Mouse (Mus musculus): ENCODE measurements at regions not wholly inside any gene's neighbourhood (a gene's known extent, or its start where the extent isn't known, plus 50 kb on each side); places are given as distances from the start of the nearest gene placed in this dataset.
A peak's percentile ranks its signal among the peaks of the same experiment; 100 is the strongest.

DNA sequence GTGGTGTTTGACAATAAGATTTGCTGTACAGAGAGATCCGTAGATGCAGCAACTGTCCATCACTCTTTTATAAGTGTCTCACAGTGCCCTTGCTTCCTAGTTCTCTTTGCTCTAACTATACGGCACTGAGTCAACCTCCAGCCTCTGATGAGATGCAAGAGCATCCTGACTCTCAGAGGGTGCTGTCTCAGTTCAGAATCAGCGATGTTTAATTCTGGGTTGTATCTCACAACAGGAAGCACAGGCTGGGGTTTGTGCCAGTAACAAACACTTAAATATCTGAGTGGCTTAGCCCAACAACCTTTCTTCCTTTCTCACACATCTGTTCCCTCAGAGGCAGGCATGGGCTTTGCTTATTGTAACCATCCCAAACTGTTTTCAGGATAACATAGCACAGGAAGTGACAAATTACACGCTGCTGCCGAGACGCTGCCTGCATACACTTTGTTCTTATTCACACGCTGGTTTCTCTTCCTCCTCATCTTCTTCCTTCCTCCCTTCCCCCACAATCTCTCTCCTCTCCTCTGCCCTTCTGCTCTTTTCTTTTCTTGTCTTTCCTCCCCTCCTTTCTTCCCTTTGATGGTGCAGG lies 163.3 kb upstream of the Dmrta1 start:
- Histone ChIP-seq H3K27ac (peak overlapping the region; percentile 77), H3K79me2 (ENCODE audit: inconsistent target) (no peaks in the 10 kb centered on the region), H3K4me3 (ENCODE audit: inconsistent target) (no peak overlapping the region), H3K36me3 (ENCODE audit: inconsistent target) (no peaks in the 10 kb centered on the region)
- WGBS (ENCODE audit: missing documents): 13% methylated on average over 7 of the region's 7 CpGs

GRCm38 (mm10) chr4:89514981-89515380 lies 164.3 kb upstream of the Dmrta1 start:
- WGBS (ENCODE audit: missing documents): 16% methylated on average over 7 of the region's 7 CpGs
- H3K4me3 ChIP-seq (ENCODE audit: inconsistent target): no peak overlapping the region
- no peaks in the 10 kb centered on the region for H3K79me2 ChIP-seq (ENCODE audit: inconsistent target)
- peak overlapping the region; percentile 77 for H3K27ac ChIP-seq
- no peaks in the 10 kb centered on the region for H3K36me3 ChIP-seq (ENCODE audit: inconsistent target)

- Histone ChIP-seq H3K36me3 (ENCODE audit: inconsistent target) (no peaks in the 10 kb centered on the region), H3K4me3 (ENCODE audit: inconsistent target) (no peak overlapping the region), H3K79me2 (ENCODE audit: inconsistent target) (no peaks in the 10 kb centered on the region), H3K27ac (no peak overlapping the region)
- WGBS (ENCODE audit: missing documents): 92% methylated on average over 5 of the region's 5 CpGs
Observed at GRCm38 (mm10) chr4:89510593-89510992, 168.6 kb upstream of the Dmrta1 start.

DNA sequence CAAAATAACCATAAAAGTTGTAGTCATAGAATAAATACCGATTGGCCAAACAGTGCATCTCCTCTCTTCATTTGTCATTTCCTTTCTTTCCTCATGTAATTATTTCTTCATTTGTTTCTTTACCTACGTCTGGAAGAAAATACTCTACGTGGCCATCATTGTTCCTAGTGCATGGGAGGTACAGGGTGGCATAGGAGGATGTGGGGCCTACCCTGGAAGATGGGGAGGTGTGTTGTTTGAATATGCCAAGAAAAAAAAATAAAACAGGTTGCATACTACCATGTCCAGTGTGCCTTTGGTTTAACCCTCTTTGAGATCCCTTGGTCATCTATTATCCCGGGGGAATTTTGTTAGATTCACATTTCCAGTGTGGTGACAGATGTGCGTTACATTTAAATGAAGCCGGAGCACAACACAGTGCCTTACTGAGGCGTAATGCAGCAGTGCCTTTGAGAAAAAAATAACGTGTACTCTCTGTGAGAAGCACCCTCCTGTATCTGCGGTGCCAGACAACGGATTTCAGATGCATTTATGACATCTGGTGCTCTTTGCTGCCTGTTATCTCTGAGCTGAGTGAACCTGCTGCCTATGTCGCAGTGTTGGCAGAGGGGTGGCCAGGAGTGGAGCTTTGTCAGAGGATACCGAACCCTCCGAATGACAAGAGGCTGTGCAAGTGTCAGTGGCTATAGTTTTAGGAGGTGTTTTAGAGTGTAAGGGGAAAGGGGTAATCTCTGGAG lies 169.4 kb upstream of the Dmrta1 start:
- Histone ChIP-seq H3K36me3 (ENCODE audit: inconsistent target) (no peaks in the 10 kb centered on the region), H3K4me3 (ENCODE audit: inconsistent target) (no peak overlapping the region), H3K27ac (no peak overlapping the region), H3K79me2 (ENCODE audit: inconsistent target) (no peaks in the 10 kb centered on the region)
- WGBS (ENCODE audit: missing documents): 95% methylated on average over 13 of the region's 13 CpGs

DNA sequence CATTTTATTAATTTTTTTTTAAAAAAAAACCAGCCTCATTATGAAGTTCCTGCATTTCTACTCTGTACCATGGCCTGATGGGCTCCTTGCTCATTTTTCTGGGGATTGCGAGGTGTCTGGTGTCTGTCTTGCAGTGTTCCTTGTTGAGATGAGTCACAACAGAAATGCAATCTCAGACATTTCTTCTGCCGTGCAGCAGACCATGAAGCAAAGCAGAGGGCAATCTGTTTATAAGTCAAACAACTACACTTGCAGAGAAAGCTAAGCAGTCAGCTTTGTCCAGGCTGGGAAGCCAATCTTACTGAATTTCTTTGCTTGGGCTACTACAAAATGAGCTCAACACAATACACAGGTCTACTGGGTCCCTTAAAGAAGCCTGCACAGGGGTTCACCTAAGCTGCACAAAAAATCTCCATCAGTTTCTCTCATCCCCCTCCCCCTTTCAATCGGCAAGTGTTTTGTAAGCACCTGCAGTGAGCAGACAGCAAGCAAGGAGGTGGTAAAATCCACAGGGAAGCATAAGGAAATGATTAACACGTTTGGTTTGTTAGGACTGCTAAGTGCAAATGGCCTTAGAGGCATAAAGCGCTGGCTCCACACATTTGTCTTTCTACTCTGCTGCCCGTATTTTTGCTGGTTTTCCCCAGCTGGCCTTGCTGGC lies 171.0 kb upstream of the Dmrta1 start:
- H3K79me2 ChIP-seq (ENCODE audit: inconsistent target): no peaks in the 10 kb centered on the region
- no peak overlapping the region for H3K4me3 ChIP-seq (ENCODE audit: inconsistent target)
- H3K36me3 ChIP-seq (ENCODE audit: inconsistent target): no peaks in the 10 kb centered on the region
- peak overlapping the region; percentile 52 for H3K27ac ChIP-seq
- 57% methylated on average over 6 of the region's 6 CpGs for WGBS (ENCODE audit: missing documents)

DNA sequence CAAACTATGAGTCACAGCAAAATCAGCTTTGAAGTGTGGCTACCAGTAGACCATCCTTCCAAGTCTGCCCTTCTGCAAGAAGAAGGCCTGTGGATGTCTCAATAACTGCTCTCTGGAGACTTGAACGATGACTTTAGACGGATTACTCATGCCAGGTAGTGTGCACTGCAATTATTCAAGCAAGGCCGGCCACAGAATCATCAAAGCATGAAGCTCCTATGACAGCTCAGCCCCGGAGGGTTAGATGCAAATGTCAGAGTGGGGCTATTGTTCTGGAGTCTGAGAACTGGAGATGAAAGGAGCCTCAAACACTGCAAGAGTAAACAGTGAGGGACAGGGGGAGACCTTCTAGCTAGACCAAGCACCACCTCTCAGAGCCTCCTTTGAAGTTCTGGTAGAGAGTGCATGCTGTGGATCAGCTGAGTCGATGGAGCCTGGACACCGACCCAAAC lies 173.8 kb upstream of the Dmrta1 start:
- H3K27ac ChIP-seq: no peak overlapping the region
- H3K79me2 ChIP-seq (ENCODE audit: inconsistent target): no peaks in the 10 kb centered on the region
- H3K4me3 ChIP-seq (ENCODE audit: inconsistent target): no peak overlapping the region
- no peaks in the 10 kb centered on the region for H3K36me3 ChIP-seq (ENCODE audit: inconsistent target)
- WGBS (ENCODE audit: missing documents): 39% methylated on average over 6 of the region's 6 CpGs

GRCm38 (mm10) chr4:89500232-89500631 lies 179.0 kb upstream of the Dmrta1 start:
- Histone ChIP-seq H3K4me3 (ENCODE audit: inconsistent target) (no peak overlapping the region), H3K36me3 (ENCODE audit: inconsistent target) (no peaks in the 10 kb centered on the region), H3K27ac (no peak overlapping the region), H3K79me2 (ENCODE audit: inconsistent target) (no peaks in the 10 kb centered on the region)
- 76% methylated on average over 4 of the region's 4 CpGs for WGBS (ENCODE audit: missing documents)

DNA sequence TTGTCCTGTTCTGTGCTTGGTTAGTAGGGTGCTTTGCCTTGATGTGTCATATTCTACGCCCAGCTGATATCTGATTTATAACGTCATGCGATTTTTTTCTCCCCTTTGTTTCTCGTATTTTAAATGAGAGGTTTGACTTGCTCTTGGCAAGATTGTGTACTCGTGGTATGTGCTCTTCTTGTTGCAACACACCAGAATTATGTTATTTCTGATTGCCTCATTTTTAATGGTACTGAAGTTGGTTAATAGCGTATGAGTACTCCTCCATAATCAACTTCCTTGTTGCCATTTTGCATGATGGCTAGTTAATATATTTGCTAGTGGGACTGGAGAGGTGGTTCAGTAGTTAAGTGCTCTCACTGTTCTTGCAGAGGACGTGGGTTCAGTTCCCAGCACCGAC lies 180.1 kb upstream of the Cdkn2b start:
- Histone ChIP-seq H3K4me3 (ENCODE audit: inconsistent target) (no peak overlapping the region), H3K36me3 (ENCODE audit: inconsistent target) (no peaks in the 10 kb centered on the region), H3K27ac (no peak overlapping the region), H3K79me2 (ENCODE audit: inconsistent target) (no peaks in the 10 kb centered on the region)
- 81% methylated on average over 8 of the region's 8 CpGs for WGBS (ENCODE audit: missing documents)

- H3K36me3 ChIP-seq (ENCODE audit: inconsistent target): no peaks in the 10 kb centered on the region
- H3K4me3 ChIP-seq (ENCODE audit: inconsistent target): no peak overlapping the region
- WGBS (ENCODE audit: missing documents): 19% methylated on average over 4 of the region's 5 CpGs
- H3K79me2 ChIP-seq (ENCODE audit: inconsistent target): no peaks in the 10 kb centered on the region
- peak overlapping the region; percentile 58 for H3K27ac ChIP-seq
Observed at GRCm38 (mm10) chr4:89487416-89488165, 176.8 kb upstream of the Cdkn2b start.

DNA sequence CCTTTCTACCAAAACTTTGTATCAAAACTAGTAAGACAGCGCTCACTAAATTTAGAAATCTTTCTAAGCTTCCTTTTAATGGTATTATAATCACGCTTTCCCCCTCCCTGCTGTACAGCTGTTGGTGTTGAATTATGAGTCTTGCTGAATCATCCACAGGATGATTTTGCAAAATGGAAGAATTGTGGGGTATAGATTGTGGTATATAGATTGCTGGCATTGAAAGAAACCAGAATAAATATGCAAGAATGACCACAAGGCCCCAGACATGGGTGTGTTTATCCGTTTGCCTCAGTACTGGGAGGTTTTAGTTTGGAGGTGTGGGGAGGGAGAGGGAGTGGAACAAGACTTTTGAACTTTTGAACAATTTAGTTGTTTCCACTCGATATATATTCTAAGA lies 176.1 kb upstream of the Cdkn2b start:
- H3K27ac ChIP-seq: peak overlapping the region; percentile 58

DNA sequence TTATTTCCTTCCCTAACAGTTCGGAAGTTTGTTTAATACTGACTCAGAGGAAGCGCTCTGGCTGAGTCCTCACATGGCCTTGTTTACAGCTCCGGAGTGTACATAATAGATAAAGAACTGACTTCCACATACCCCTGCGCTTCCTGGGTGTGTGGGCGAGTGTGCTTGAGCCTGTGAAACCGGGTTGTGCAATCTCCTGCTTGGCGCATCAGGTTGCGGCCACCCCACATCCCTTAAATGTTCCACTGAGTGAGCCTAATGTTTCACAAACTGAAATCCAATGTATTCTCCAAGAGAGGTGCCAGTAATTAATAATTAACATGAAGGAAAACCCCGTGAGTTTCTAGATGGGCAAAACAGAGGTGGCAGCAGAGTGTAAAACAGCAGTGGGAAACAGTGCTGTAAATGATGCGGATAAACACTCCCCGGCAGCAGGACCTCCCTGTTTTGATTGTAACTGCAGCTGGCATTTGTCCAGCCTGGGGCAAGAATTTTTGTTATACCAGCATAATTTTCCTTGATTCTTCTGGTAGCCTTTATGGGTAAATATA lies 175.2 kb upstream of the Cdkn2b start:
- Histone ChIP-seq H3K27ac (peak overlapping the region; percentile 58), H3K79me2 (ENCODE audit: inconsistent target) (no peaks in the 10 kb centered on the region), H3K4me3 (ENCODE audit: inconsistent target) (no peak overlapping the region), H3K36me3 (ENCODE audit: inconsistent target) (no peaks in the 10 kb centered on the region)
- 5% methylated on average over 11 of the region's 11 CpGs for WGBS (ENCODE audit: missing documents)

More for the DNA sequence above, 176.1 kb upstream of the Cdkn2b start:
- H3K36me3 ChIP-seq (ENCODE audit: inconsistent target): no peaks in the 10 kb centered on the region
- no peaks in the 10 kb centered on the region for H3K79me2 ChIP-seq (ENCODE audit: inconsistent target)
- WGBS (ENCODE audit: missing documents): 33% methylated on average over 3 of the region's 4 CpGs
- H3K4me3 ChIP-seq (ENCODE audit: inconsistent target): no peak overlapping the region

DNA sequence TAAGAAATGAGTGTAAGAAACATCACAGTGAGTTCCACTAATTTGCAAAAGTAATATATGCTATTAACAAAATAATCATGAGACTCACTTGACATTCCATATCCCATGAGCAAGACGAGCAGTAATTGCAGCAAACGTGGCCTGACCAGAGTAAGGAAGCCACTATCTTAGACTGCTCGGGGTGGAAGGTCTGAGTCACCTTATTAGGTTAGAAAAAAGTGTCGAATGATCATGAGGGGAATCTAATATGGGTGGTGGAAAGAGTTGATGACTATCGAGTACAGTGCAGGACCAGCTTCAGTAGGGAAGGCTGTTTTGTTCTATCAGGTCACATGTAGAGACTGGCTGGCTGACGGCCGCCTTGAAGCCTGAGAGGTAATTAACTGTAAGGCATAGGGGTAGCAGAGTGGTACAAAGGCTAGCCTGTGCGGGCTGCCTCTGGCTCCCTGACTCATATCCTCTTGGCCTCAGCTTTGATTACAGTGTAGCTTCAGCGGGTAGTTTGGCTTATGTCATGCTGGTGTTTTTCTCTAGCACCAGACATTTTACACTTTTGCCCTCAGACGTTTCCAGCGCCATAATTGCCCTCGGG lies 167.9 kb upstream of the Cdkn2b start:
- Histone ChIP-seq H3K4me3 (ENCODE audit: inconsistent target) (no peak overlapping the region), H3K27ac (no peak overlapping the region)
- WGBS (ENCODE audit: missing documents): 82% methylated on average over 12 of the region's 12 CpGs

DNA sequence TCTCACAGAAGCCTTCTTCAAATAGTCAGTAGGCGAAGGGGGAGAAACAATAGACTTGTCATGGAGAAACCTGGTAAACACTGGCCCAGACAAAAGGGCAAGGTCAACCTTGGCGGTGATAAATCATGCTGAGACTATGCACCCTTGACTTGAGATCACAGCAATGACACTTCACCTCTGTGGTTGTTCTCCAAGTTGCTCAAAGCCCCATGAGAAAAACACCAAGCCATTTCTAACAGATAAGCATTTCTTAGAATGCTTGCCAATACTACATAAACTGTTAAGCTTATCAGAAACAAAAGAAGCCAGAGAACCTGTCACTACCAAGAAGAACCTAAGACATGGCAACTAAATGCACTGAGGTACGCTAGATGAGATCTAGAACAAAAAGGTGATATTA lies 165.0 kb upstream of the Cdkn2b start:
- H3K36me3 ChIP-seq (ENCODE audit: inconsistent target): no peaks in the 10 kb centered on the region
- H3K27ac ChIP-seq: no peak overlapping the region
- no peaks in the 10 kb centered on the region for H3K79me2 ChIP-seq (ENCODE audit: inconsistent target)
- H3K4me3 ChIP-seq (ENCODE audit: inconsistent target): no peak overlapping the region
- 100% methylated on average over 3 of the region's 3 CpGs for WGBS (ENCODE audit: missing documents)

More for the DNA sequence above, 167.9 kb upstream of the Cdkn2b start:
- Histone ChIP-seq H3K79me2 (ENCODE audit: inconsistent target) (no peaks in the 10 kb centered on the region), H3K36me3 (ENCODE audit: inconsistent target) (no peaks in the 10 kb centered on the region)

- Histone ChIP-seq H3K79me2 (ENCODE audit: inconsistent target) (no peaks in the 10 kb centered on the region), H3K36me3 (ENCODE audit: inconsistent target) (no peaks in the 10 kb centered on the region), H3K27ac (no peak overlapping the region), H3K4me3 (ENCODE audit: inconsistent target) (no peak overlapping the region)
- 89% methylated on average over 7 of the region's 7 CpGs for WGBS (ENCODE audit: missing documents)
Observed at GRCm38 (mm10) chr4:89474836-89475541, 164.2 kb upstream of the Cdkn2b start.
